Mouse (Mus musculus) adrenal gland, postnatal 10 days (tissue): ENCODE data around the gene Map9. TPM values are rescaled to one million over a fixed set of nuclear protein-coding genes. Genes with fewer than 3 reads are reported as not detected.
"Not testable (repeated sequence)": the region's sequence is repeated elsewhere in the genome, so short reads cannot be mapped to it uniquely, and the experiment has no call there.

Experiments used
- DNase-seq: peaks from one replicate; pipeline ENCODE4 v3.0.0; 2021; ENCODE audit warnings: mixed read lengths
- total RNA-seq, 2 experiments: library from RNA; stranded (reverse); gene quantifications; 2 replicates each; pipeline ENCODE4 v1.2.3; 2021

Map9 gene
- total RNA-seq, 2 experiments from 2014 or later = 4.5 to 6.5 TPM

DNA sequence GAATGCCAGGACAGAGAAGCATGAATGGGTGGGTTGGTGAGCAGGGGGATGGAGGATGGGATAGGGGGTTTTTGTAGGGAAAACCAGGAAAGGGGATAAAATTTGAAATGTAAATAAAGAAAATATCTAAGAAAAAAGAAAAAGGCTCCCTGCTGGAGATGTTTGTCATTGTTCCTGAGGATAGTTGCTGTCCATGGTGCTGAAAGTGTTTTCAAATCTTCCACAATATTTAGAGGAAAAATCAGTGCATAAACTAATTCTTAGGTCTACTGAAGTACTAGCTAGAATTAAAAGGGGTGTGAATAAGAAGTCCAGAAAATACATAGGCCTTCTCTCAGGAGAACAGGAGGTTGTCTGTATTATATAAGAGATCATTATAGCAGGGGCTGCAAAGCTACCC is 54.6 kb downstream of the Map9 start:
- DNase-seq = peak; percentile 35

DNA sequence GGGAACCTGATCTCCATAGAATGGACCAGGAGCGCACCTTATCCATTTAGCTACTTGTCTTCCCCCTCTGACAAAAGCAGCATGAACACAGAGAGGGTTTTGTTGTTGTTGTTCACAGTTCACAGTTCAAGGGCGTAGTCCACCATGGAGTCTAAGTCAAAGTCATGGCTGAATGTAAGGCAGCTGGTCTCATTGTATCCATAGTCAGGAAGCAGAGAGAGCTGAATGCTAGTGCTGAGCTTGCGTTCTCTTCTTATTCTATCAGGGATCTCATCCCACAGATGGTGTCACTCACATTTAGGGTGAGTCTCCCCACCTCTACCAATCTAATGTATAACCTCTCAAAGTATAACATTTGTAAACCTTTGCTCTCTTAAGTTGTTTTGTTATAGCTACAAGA is 60.1 kb downstream of the Map9 start:
- DNase-seq = no peak

DNA sequence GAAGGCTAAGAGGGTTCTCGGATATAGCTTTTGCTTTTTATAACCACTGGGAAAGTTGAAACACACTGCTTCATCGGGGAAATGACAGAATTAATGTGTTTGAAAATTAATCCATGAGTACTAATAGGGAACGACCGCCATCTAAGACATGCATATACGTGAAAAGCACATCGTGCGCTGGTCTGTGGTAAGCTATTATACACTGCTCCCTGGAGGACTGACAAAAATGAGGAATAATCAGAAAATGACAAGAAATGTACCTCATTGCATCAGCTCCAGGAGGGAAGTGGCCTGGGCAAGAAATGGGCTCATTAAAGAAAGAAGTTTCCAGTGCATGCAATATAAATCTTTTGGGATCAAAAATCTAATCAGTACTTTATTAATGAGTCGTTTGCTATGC is 77.5 kb downstream of the Map9 start:
- no peak for DNase-seq

DNA sequence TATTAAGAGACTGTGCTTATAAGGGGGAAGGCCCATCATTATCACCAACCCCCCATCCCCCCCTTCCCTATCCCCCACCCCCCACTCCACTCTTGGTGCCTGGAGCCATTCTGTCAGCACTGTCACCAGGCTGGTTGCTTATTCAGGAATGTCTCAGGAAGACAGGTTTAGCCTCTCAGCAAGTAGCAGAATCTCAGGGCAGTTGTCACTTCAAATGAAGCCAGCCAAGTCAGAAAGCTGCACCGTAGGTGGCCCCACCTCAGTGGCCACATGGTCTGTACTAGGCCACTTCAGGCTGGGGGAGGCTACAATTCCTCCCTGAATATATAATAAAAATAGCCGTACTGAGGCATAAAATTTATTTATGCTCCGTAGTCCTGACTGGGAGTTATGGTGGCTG is 83.1 kb downstream of the Map9 start:
- no peak for DNase-seq

DNA sequence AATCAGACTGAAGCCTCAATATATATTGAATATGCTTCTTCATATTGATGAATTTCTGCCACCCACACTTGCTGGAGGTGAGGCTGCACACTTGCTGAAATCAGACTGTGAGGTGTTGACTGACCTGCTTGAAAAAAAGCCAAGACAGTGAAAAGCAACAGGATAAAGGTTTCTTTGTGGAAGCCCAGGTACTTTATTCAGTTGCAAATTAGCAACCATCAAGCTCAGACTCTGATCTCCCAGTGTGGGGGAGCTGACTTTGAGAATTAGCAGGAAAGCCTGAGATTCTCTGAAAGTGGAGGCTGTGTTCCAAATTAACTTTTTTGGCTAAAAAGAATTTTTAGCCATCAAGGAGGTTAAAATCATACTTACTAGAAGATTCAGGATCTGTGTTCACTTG is 83.8 kb downstream of the Map9 start:
- DNase-seq = not testable (repeated sequence)

Other genes starting within 250 kb of the Map9 start
- 10 to 100 TPM; 41.8 to 47.6 TPM for gene Gucy1a1, start 212.3 kb upstream of the Map9 start, total RNA-seq
- gene Npy2r, start 190.0 kb downstream of the Map9 start, total RNA-seq = 1 to 10 TPM; 3.1 to 4.5 TPM